Mouse (Mus musculus): ENCODE measurements around the gene Myo9a. TPM values are rescaled to one million over a fixed set of nuclear protein-coding genes. Genes with fewer than 3 reads are reported as not detected.
A peak's percentile ranks its signal among the peaks of the same experiment; 100 is the strongest.
"Not testable (repeated sequence)": the region's sequence is repeated elsewhere in the genome, so short reads cannot be mapped to it uniquely, and the experiment has no call there.

The Myo9a gene
- polyA plus RNA-seq, 1 experiment from 2014 or later: 25.3 TPM

GRCm38 (mm10) chr9:59748387-59748786 lies 2.3 kb upstream of the Myo9a start:
- no peaks in the 10 kb centered on the region for H3K4me1 ChIP-seq (replicated peaks; ENCODE audit: control insufficient read depth, insufficient read depth, low read length)
- H3K27me3 ChIP-seq (ENCODE audit: control insufficient read depth, insufficient read depth, low read length): no peaks in the 10 kb centered on the region
- no peak overlapping the region for H3K4me2 ChIP-seq (replicated peaks; ENCODE audit: low read depth, low read length)
- no peak overlapping the region for H3K4me3 ChIP-seq (ENCODE audit: low read depth, low read length)
- ATAC-seq (ENCODE audit: low FRiP score): no peak
- no peak overlapping the region for H3K9ac ChIP-seq (ENCODE audit: low read depth, low read length)
- 91% methylated on average over 2 of the region's 2 CpGs for WGBS
- H3K27ac ChIP-seq (ENCODE audit: low read depth, low read length): no peak overlapping the region
- H3K36me3 ChIP-seq (ENCODE audit: control insufficient read depth, insufficient read depth, low read length): no peaks in the 10 kb centered on the region
- DNase-seq (ENCODE audit: low spot score): no peak
- no peaks in the 10 kb centered on the region for H3K9me3 ChIP-seq (ENCODE audit: control insufficient read depth, low read length)

GRCm38 (mm10) chr9:59748969-59749368 lies 1.7 kb upstream of the Myo9a start:
- Histone ChIP-seq H3K36me3 (ENCODE audit: control insufficient read depth, insufficient read depth, low read length) (no peaks in the 10 kb centered on the region), H3K4me3 (ENCODE audit: low read depth, low read length) (no peak overlapping the region), H3K4me2 (replicated peaks; ENCODE audit: low read depth, low read length) (no peak overlapping the region), H3K27me3 (ENCODE audit: control insufficient read depth, insufficient read depth, low read length) (no peaks in the 10 kb centered on the region), H3K9me3 (ENCODE audit: control insufficient read depth, low read length) (no peaks in the 10 kb centered on the region), H3K27ac (ENCODE audit: low read depth, low read length) (no peak overlapping the region), H3K9ac (ENCODE audit: low read depth, low read length) (no peak overlapping the region), H3K4me1 (replicated peaks; ENCODE audit: control insufficient read depth, insufficient read depth, low read length) (no peaks in the 10 kb centered on the region)
- WGBS: 88% methylated on average over 11 of the region's 11 CpGs
- DNase-seq (ENCODE audit: low spot score) (no peak), ATAC-seq (ENCODE audit: low FRiP score) (no peak)

GRCm38 (mm10) chr9:59749581-59750265 lies 973 bp upstream of the Myo9a start:
- no peaks in the 10 kb centered on the region for H3K27me3 ChIP-seq (ENCODE audit: control insufficient read depth, insufficient read depth, low read length)
- ATAC-seq (ENCODE audit: low FRiP score) (no peak), DNase-seq (ENCODE audit: low spot score) (peak; percentile 18)
- no peaks in the 10 kb centered on the region for H3K9me3 ChIP-seq (ENCODE audit: control insufficient read depth, low read length)
- H3K4me2 ChIP-seq (replicated peaks; ENCODE audit: low read depth, low read length): peak overlapping the region; percentile 55
- peak overlapping the region; percentile 48; the same call in 1 of the 2 replicates for H3K27ac ChIP-seq (ENCODE audit: low read depth, low read length)
- 39% methylated on average over 12 of the region's 12 CpGs for WGBS
- H3K36me3 ChIP-seq (ENCODE audit: control insufficient read depth, insufficient read depth, low read length): no peaks in the 10 kb centered on the region
- H3K4me3 ChIP-seq (ENCODE audit: low read depth, low read length): peak overlapping the region; percentile 44
- peak overlapping the region; percentile 46 for H3K9ac ChIP-seq (ENCODE audit: low read depth, low read length)
- H3K4me1 ChIP-seq (replicated peaks; ENCODE audit: control insufficient read depth, insufficient read depth, low read length): no peaks in the 10 kb centered on the region

GRCm38 (mm10) chr9:59751066-59751581 lies 428 bp downstream of the Myo9a start:
- ATAC-seq (ENCODE audit: low FRiP score) (peak; percentile 92), DNase-seq (ENCODE audit: low spot score) (no peak)
- H3K9ac ChIP-seq (ENCODE audit: low read depth, low read length): peak overlapping the region; percentile 77
- peak overlapping the region; percentile 77 for H3K4me2 ChIP-seq (replicated peaks; ENCODE audit: low read depth, low read length)
- peak overlapping the region; percentile 75 for H3K4me3 ChIP-seq (ENCODE audit: low read depth, low read length)
- no peaks in the 10 kb centered on the region for H3K36me3 ChIP-seq (ENCODE audit: control insufficient read depth, insufficient read depth, low read length)
- no peaks in the 10 kb centered on the region for H3K4me1 ChIP-seq (replicated peaks; ENCODE audit: control insufficient read depth, insufficient read depth, low read length)
- H3K27me3 ChIP-seq (ENCODE audit: control insufficient read depth, insufficient read depth, low read length): no peaks in the 10 kb centered on the region
- under 1% methylated on average over 45 of the region's 49 CpGs for WGBS
- H3K27ac ChIP-seq (ENCODE audit: low read depth, low read length): peak overlapping the region; percentile 91
- no peaks in the 10 kb centered on the region for H3K9me3 ChIP-seq (ENCODE audit: control insufficient read depth, low read length)

- ATAC-seq (ENCODE audit: low FRiP score): no peak
- no peaks in the 10 kb centered on the region for H3K27me3 ChIP-seq (ENCODE audit: control insufficient read depth, insufficient read depth, low read length)
- H3K9ac ChIP-seq (ENCODE audit: low read depth, low read length): peak overlapping the region; percentile 77
- H3K27ac ChIP-seq (ENCODE audit: low read depth, low read length): no peak overlapping the region
- H3K4me2 ChIP-seq (replicated peaks; ENCODE audit: low read depth, low read length): peak overlapping the region; percentile 77
- no peaks in the 10 kb centered on the region for H3K36me3 ChIP-seq (ENCODE audit: control insufficient read depth, insufficient read depth, low read length)
- 6% methylated on average over 2 of the region's 2 CpGs for WGBS
- peak overlapping the region; percentile 75 for H3K4me3 ChIP-seq (ENCODE audit: low read depth, low read length)
- H3K9me3 ChIP-seq (ENCODE audit: control insufficient read depth, low read length): no peaks in the 10 kb centered on the region
- peak; percentile 20 for DNase-seq (ENCODE audit: low spot score)
- H3K4me1 ChIP-seq (replicated peaks; ENCODE audit: control insufficient read depth, insufficient read depth, low read length): no peaks in the 10 kb centered on the region
These were observed 1.3 kb downstream of the Myo9a start for GRCm38 (mm10) chr9:59751966-59752365.

GRCm38 (mm10) chr9:59755199-59755598 lies 4.5 kb downstream of the Myo9a start:
- H3K4me3 ChIP-seq (ENCODE audit: low read depth, low read length): no peak overlapping the region
- H3K9ac ChIP-seq (ENCODE audit: low read depth, low read length): no peak overlapping the region
- WGBS: 62% methylated on average over 2 of the region's 2 CpGs
- H3K27me3 ChIP-seq (ENCODE audit: control insufficient read depth, insufficient read depth, low read length): no peaks in the 10 kb centered on the region
- DNase-seq (ENCODE audit: low spot score) (no peak), ATAC-seq (ENCODE audit: low FRiP score) (no peak)
- H3K36me3 ChIP-seq (ENCODE audit: control insufficient read depth, insufficient read depth, low read length): no peaks in the 10 kb centered on the region
- H3K4me1 ChIP-seq (replicated peaks; ENCODE audit: control insufficient read depth, insufficient read depth, low read length): no peaks in the 10 kb centered on the region
- H3K4me2 ChIP-seq (replicated peaks; ENCODE audit: low read depth, low read length): no peak overlapping the region
- no peaks in the 10 kb centered on the region for H3K9me3 ChIP-seq (ENCODE audit: control insufficient read depth, low read length)
- no peak overlapping the region for H3K27ac ChIP-seq (ENCODE audit: low read depth, low read length)

- not testable (repeated sequence) for H3K9me3 ChIP-seq (ENCODE audit: control insufficient read depth, low read length); H3K27ac ChIP-seq (ENCODE audit: low read depth, low read length); H3K4me3 ChIP-seq (ENCODE audit: low read depth, low read length); H3K4me2 ChIP-seq (replicated peaks; ENCODE audit: low read depth, low read length); DNase-seq (ENCODE audit: low spot score); H3K27me3 ChIP-seq (ENCODE audit: control insufficient read depth, insufficient read depth, low read length); H3K4me1 ChIP-seq (replicated peaks; ENCODE audit: control insufficient read depth, insufficient read depth, low read length); ATAC-seq (ENCODE audit: low FRiP score); H3K36me3 ChIP-seq (ENCODE audit: control insufficient read depth, insufficient read depth, low read length); H3K9ac ChIP-seq (ENCODE audit: low read depth, low read length)
- 88% methylated on average over 2 of the region's 3 CpGs for WGBS
These were observed 6.3 kb downstream of the Myo9a start for GRCm38 (mm10) chr9:59757016-59757415.

GRCm38 (mm10) chr9:59760515-59760914 lies 9.8 kb downstream of the Myo9a start:
- no peaks in the 10 kb centered on the region for H3K27me3 ChIP-seq (ENCODE audit: control insufficient read depth, insufficient read depth, low read length)
- no peak overlapping the region for H3K4me3 ChIP-seq (ENCODE audit: low read depth, low read length)
- 79% methylated on average over 3 of the region's 3 CpGs for WGBS
- H3K36me3 ChIP-seq (ENCODE audit: control insufficient read depth, insufficient read depth, low read length): no peaks in the 10 kb centered on the region
- H3K9me3 ChIP-seq (ENCODE audit: control insufficient read depth, low read length): no peaks in the 10 kb centered on the region
- no peak for DNase-seq (ENCODE audit: low spot score)
- ATAC-seq (ENCODE audit: low FRiP score): no peak
- no peaks in the 10 kb centered on the region for H3K4me1 ChIP-seq (replicated peaks; ENCODE audit: control insufficient read depth, insufficient read depth, low read length)
- H3K4me2 ChIP-seq (replicated peaks; ENCODE audit: low read depth, low read length): no peak overlapping the region
- H3K27ac ChIP-seq (ENCODE audit: low read depth, low read length): no peak overlapping the region
- H3K9ac ChIP-seq (ENCODE audit: low read depth, low read length): no peak overlapping the region

GRCm38 (mm10) chr9:59766966-59767461 lies 16.3 kb downstream of the Myo9a start:
- H3K4me1 ChIP-seq (replicated peaks; ENCODE audit: control insufficient read depth, insufficient read depth, low read length); H3K4me2 ChIP-seq (replicated peaks; ENCODE audit: low read depth, low read length); H3K9ac ChIP-seq (ENCODE audit: low read depth, low read length); DNase-seq (ENCODE audit: low spot score); H3K27ac ChIP-seq (ENCODE audit: low read depth, low read length); H3K27me3 ChIP-seq (ENCODE audit: control insufficient read depth, insufficient read depth, low read length); H3K36me3 ChIP-seq (ENCODE audit: control insufficient read depth, insufficient read depth, low read length); H3K9me3 ChIP-seq (ENCODE audit: control insufficient read depth, low read length); ATAC-seq (ENCODE audit: low FRiP score); H3K4me3 ChIP-seq (ENCODE audit: low read depth, low read length): not testable (repeated sequence)
- 91% methylated on average over 11 of the region's 13 CpGs for whole genome bisulfite sequencing

Measured in hindbrain, embryonic 11.5 days (tissue).